Mouse (Mus musculus): ENCODE measurements around the gene Pik3r1. TPM values are rescaled to one million over a fixed set of nuclear protein-coding genes. Genes with fewer than 3 reads are reported as not detected.

The Pik3r1 gene
- polyA plus RNA-seq, 1 experiment from 2014 or later = 53.0 TPM

- H3K4me1 ChIP-seq (ENCODE audit: control insufficient read depth, insufficient read depth, low read length) = peaks cover 70% of the 10 kb centered on the region
- 49% methylated on average over 16 of the region's 16 CpGs for WGBS
These were observed 31.3 kb downstream of the Pik3r1 start for GRCm38 (mm10) chr13:101736521-101737387.

GRCm38 (mm10) chr13:101735364-101736120 is 32.5 kb downstream of the Pik3r1 start:
- Histone ChIP-seq H3K9me3 (replicated peaks; ENCODE audit: control insufficient read depth, low read length) (no peaks in the 10 kb centered on the region), H3K4me1 (ENCODE audit: control insufficient read depth, insufficient read depth, low read length) (peaks cover 64% of the 10 kb centered on the region), H3K27me3 (ENCODE audit: control insufficient read depth, insufficient read depth, low read length) (no peaks in the 10 kb centered on the region), H3K4me3 (replicated peaks; ENCODE audit: low read length) (no peak overlapping the region), H3K9ac (ENCODE audit: low read length) (no peak overlapping the region), H3K4me2 (ENCODE audit: low read depth, low read length) (no peak overlapping the region), H3K36me3 (ENCODE audit: control insufficient read depth, insufficient read depth, low read length) (no peaks in the 10 kb centered on the region), H3K27ac (ENCODE audit: low read length) (no peak overlapping the region)
- WGBS = 60% methylated on average over 8 of the region's 8 CpGs
- ATAC-seq (ENCODE audit: insufficient read depth, low FRiP score) = no peak

More at GRCm38 (mm10) chr13:101736521-101737387, 31.3 kb downstream of the Pik3r1 start:
- H3K9me3 ChIP-seq (replicated peaks; ENCODE audit: control insufficient read depth, low read length) = no peaks in the 10 kb centered on the region
- no peak overlapping the region for H3K4me2 ChIP-seq (ENCODE audit: low read depth, low read length)
- 0 out of 2 replicates have a peak overlapping the region, but pooled peaks have one; percentile 1 for H3K9ac ChIP-seq (ENCODE audit: low read length)
- H3K4me3 ChIP-seq (replicated peaks; ENCODE audit: low read length) = no peak overlapping the region
- H3K27me3 ChIP-seq (ENCODE audit: control insufficient read depth, insufficient read depth, low read length) = no peaks in the 10 kb centered on the region
- no peak for ATAC-seq (ENCODE audit: insufficient read depth, low FRiP score)
- no peaks in the 10 kb centered on the region for H3K36me3 ChIP-seq (ENCODE audit: control insufficient read depth, insufficient read depth, low read length)
- peak overlapping the region; percentile 1; the same call in 1 of the 2 replicates for H3K27ac ChIP-seq (ENCODE audit: low read length)

DNA sequence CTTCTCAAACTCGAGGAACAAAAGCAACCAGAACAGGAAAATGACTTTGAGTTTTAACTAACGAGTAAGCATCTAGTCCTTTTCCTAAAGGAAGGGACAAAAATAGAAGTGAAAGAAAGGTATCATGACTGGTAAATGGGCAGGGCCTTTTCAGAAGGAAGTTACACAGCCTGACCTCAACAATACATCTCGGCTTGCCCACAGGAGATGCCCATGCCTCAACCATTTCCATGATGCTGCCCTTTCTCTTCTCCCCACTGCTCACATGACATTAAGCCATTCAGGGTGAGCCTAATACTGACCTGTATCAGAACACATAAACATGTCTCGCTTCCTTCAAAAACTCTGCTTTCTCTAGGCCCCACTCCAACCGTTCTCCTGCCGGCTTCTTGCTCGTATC is 33.8 kb downstream of the Pik3r1 start:
- H3K4me2 ChIP-seq (ENCODE audit: low read depth, low read length) = no peak overlapping the region
- no peaks in the 10 kb centered on the region for H3K27me3 ChIP-seq (ENCODE audit: control insufficient read depth, insufficient read depth, low read length)
- no peaks in the 10 kb centered on the region for H3K9me3 ChIP-seq (replicated peaks; ENCODE audit: control insufficient read depth, low read length)
- no peaks in the 10 kb centered on the region for H3K36me3 ChIP-seq (ENCODE audit: control insufficient read depth, insufficient read depth, low read length)
- peaks cover 66% of the 10 kb centered on the region for H3K4me1 ChIP-seq (ENCODE audit: control insufficient read depth, insufficient read depth, low read length)
- peak overlapping the region; percentile 22; the same call in 1 of the 2 replicates for H3K27ac ChIP-seq (ENCODE audit: low read length)
- no peak for ATAC-seq (ENCODE audit: insufficient read depth, low FRiP score)
- no peak overlapping the region for H3K4me3 ChIP-seq (replicated peaks; ENCODE audit: low read length)
- H3K9ac ChIP-seq (ENCODE audit: low read length) = no peak overlapping the region
- WGBS = 85% methylated on average over 7 of the region's 7 CpGs

DNA sequence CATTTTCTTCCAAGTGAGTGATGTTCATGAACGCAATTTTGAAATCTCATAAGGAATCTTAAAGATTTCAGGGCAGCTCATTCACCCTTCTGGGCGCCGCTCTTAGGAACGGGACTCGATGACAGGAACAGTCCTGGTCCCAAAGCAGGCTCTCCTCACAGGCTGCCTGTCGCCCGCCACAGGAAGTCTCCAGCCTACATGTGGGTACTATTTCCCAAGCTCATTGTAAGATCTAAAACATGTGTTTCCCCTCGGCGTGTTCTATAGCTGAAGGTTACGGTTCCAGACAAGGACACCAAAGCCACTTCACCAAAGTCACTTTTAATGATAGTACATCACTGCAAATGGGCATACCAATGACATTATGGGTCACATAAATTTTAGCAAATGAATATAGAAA is 35.3 kb downstream of the Pik3r1 start:
- no peaks in the 10 kb centered on the region for H3K27me3 ChIP-seq (ENCODE audit: control insufficient read depth, insufficient read depth, low read length)
- H3K9me3 ChIP-seq (replicated peaks; ENCODE audit: control insufficient read depth, low read length) = no peaks in the 10 kb centered on the region
- H3K36me3 ChIP-seq (ENCODE audit: control insufficient read depth, insufficient read depth, low read length) = no peaks in the 10 kb centered on the region
- no peak for ATAC-seq (ENCODE audit: insufficient read depth, low FRiP score)
- H3K27ac ChIP-seq (ENCODE audit: low read length) = no peak overlapping the region
- H3K9ac ChIP-seq (ENCODE audit: low read length) = no peak overlapping the region
- whole genome bisulfite sequencing = 77% methylated on average over 10 of the region's 10 CpGs
- H3K4me1 ChIP-seq (ENCODE audit: control insufficient read depth, insufficient read depth, low read length) = peaks cover 62% of the 10 kb centered on the region
- no peak overlapping the region for H3K4me2 ChIP-seq (ENCODE audit: low read depth, low read length)
- H3K4me3 ChIP-seq (replicated peaks; ENCODE audit: low read length) = no peak overlapping the region

DNA sequence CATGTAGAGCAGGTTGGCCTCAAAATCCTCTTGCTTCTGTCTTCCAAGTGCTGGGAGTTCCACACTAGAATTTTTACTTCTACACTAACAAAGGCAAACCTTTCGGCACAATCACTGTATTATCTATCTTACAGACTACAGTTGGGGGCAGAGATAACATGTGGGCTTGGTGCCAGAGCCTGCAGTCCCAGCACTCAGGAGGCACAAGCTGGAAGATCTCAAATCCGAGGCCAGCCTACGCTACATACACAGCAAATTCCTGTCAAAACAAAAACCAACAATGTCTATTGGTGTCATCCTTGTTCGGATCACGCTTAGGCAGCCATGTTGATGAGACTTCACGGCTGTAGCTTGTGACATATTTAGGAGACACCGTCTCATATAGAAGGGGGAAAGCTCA is 36.2 kb downstream of the Pik3r1 start:
- peaks cover 53% of the 10 kb centered on the region for H3K4me1 ChIP-seq (ENCODE audit: control insufficient read depth, insufficient read depth, low read length)
- ATAC-seq (ENCODE audit: insufficient read depth, low FRiP score) = no peak

GRCm38 (mm10) chr13:101730351-101730750 is 37.7 kb downstream of the Pik3r1 start:
- Histone ChIP-seq H3K9me3 (replicated peaks; ENCODE audit: control insufficient read depth, low read length) (no peaks in the 10 kb centered on the region), H3K36me3 (ENCODE audit: control insufficient read depth, insufficient read depth, low read length) (no peaks in the 10 kb centered on the region), H3K27me3 (ENCODE audit: control insufficient read depth, insufficient read depth, low read length) (no peaks in the 10 kb centered on the region), H3K27ac (ENCODE audit: low read length) (no peak overlapping the region), H3K4me2 (ENCODE audit: low read depth, low read length) (no peak overlapping the region), H3K4me1 (ENCODE audit: control insufficient read depth, insufficient read depth, low read length) (peaks cover 40% of the 10 kb centered on the region), H3K4me3 (replicated peaks; ENCODE audit: low read length) (no peak overlapping the region), H3K9ac (ENCODE audit: low read length) (no peak overlapping the region)
- no peak for ATAC-seq (ENCODE audit: insufficient read depth, low FRiP score)
- WGBS = 81% methylated on average over 8 of the region's 8 CpGs

More for the DNA sequence above, 36.2 kb downstream of the Pik3r1 start:
- no peak overlapping the region for H3K4me2 ChIP-seq (ENCODE audit: low read depth, low read length)
- WGBS = 59% methylated on average over 7 of the region's 7 CpGs
- no peaks in the 10 kb centered on the region for H3K36me3 ChIP-seq (ENCODE audit: control insufficient read depth, insufficient read depth, low read length)
- no peak overlapping the region for H3K9ac ChIP-seq (ENCODE audit: low read length)
- H3K27me3 ChIP-seq (ENCODE audit: control insufficient read depth, insufficient read depth, low read length) = no peaks in the 10 kb centered on the region
- no peaks in the 10 kb centered on the region for H3K9me3 ChIP-seq (replicated peaks; ENCODE audit: control insufficient read depth, low read length)
- no peak overlapping the region for H3K4me3 ChIP-seq (replicated peaks; ENCODE audit: low read length)
- H3K27ac ChIP-seq (ENCODE audit: low read length) = no peak overlapping the region

- H3K9me3 ChIP-seq (replicated peaks; ENCODE audit: control insufficient read depth, low read length) = no peaks in the 10 kb centered on the region
- no peaks in the 10 kb centered on the region for H3K27me3 ChIP-seq (ENCODE audit: control insufficient read depth, insufficient read depth, low read length)
- 72% methylated on average over 4 of the region's 4 CpGs for WGBS
- H3K36me3 ChIP-seq (ENCODE audit: control insufficient read depth, insufficient read depth, low read length) = no peaks in the 10 kb centered on the region
- ATAC-seq (ENCODE audit: insufficient read depth, low FRiP score) = 0 out of 2 replicates have a peak, but pooled peaks have one; percentile 19
- no peak overlapping the region for H3K4me3 ChIP-seq (replicated peaks; ENCODE audit: low read length)
- H3K9ac ChIP-seq (ENCODE audit: low read length) = no peak overlapping the region
- no peak overlapping the region for H3K4me2 ChIP-seq (ENCODE audit: low read depth, low read length)
- no peak overlapping the region for H3K27ac ChIP-seq (ENCODE audit: low read length)
- H3K4me1 ChIP-seq (ENCODE audit: control insufficient read depth, insufficient read depth, low read length) = peaks cover 40% of the 10 kb centered on the region
These were observed 38.6 kb downstream of the Pik3r1 start for GRCm38 (mm10) chr13:101729248-101730055.

DNA sequence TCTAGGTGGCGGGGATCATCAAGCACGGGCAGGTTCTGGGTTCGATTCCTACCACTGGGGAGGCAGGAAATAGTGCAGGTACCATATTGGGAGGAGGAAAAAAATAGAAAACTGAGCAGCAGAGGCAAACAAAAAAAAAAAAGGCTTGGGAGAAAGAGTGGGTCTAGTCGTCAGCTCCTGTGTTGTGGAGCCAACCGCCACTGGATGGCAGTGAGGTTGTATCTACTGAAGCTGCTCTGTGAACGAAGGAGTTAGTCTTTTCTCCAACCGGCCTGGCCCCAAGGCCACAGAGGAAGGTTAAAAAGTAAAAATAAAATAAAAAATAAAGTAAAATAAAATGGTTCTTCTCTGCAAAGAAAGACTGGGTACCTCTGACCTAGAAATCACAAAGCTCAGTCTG is 39.2 kb downstream of the Pik3r1 start:
- Histone ChIP-seq H3K4me2 (ENCODE audit: low read depth, low read length) (no peak overlapping the region), H3K27me3 (ENCODE audit: control insufficient read depth, insufficient read depth, low read length) (no peaks in the 10 kb centered on the region), H3K9me3 (replicated peaks; ENCODE audit: control insufficient read depth, low read length) (no peaks in the 10 kb centered on the region), H3K4me3 (replicated peaks; ENCODE audit: low read length) (no peak overlapping the region), H3K9ac (ENCODE audit: low read length) (no peak overlapping the region), H3K36me3 (ENCODE audit: control insufficient read depth, insufficient read depth, low read length) (no peaks in the 10 kb centered on the region), H3K27ac (ENCODE audit: low read length) (peak overlapping the region; percentile 29; the same call in 1 of the 2 replicates), H3K4me1 (ENCODE audit: control insufficient read depth, insufficient read depth, low read length) (peaks cover 40% of the 10 kb centered on the region)
- WGBS = 60% methylated on average over 7 of the region's 7 CpGs
- no peak for ATAC-seq (ENCODE audit: insufficient read depth, low FRiP score)

Data from stomach, embryonic 16.5 days (tissue).